Mouse (Mus musculus) hindbrain, embryonic 10.5 days (tissue): ENCODE measurements around the gene Cp. TPM values are rescaled to one million over a fixed set of nuclear protein-coding genes. Genes with fewer than 3 reads are reported as not detected.

Source experiments
- DNase-seq: peaks from one replicate; pipeline ENCODE4 v3.0.0-alpha.2; 2017; ENCODE audit warnings: low spot score
- H3K27ac ChIP-seq: fragments of 300-500 bp; sonication (generic); 2 replicates; pipeline ENCODE4 v1.5.1; 2016; ENCODE audit warnings: mild to moderate bottlenecking, moderate library complexity
- H3K27me3 ChIP-seq: fragments of 300-500 bp; sonication (generic); 2 replicates; pipeline ENCODE4 v1.6.1; 2016; ENCODE audit warnings: mild to moderate bottlenecking; ENCODE audit not compliant: poor library complexity, insufficient read depth, severe bottlenecking
- H3K36me3 ChIP-seq: fragments of 300-500 bp; sonication (generic); 2 replicates; pipeline ENCODE4 v1.6.1; 2016; ENCODE audit warnings: mild to moderate bottlenecking, moderate library complexity
- H3K4me1 ChIP-seq: fragments of 300-500 bp; sonication (generic); replicated peaks from 2 replicates; pipeline ENCODE4 v1.6.1; 2016; ENCODE audit warnings: mild to moderate bottlenecking
- H3K4me3 ChIP-seq: fragments of 300-500 bp; sonication (generic); 2 replicates; pipeline ENCODE4 v1.5.1; 2016; ENCODE audit warnings: mild to moderate bottlenecking, moderate library complexity
- H3K9me3 ChIP-seq: fragments of 300-500 bp; sonication (generic); 2 replicates; pipeline ENCODE4 v1.6.1; 2016; ENCODE audit warnings: mild to moderate bottlenecking, moderate library complexity
- WGBS: fragments of 180-500 bp; shearing (Covaris S2); methylation state at CpG from one replicate; pipeline ENCODE4 v1.1.7; 2016; 5-methylcytosine and 5-hydroxymethylcytosine counted together
- polyA plus RNA-seq: library from polyadenylated mRNA; unstranded; fragments of >200 nt; fragmentation: Nextera tagmentation; extraction: Ambion mirVana; gene quantifications from 2 replicates; pipeline ENCODE4 v1.2.1, GENCODE M21; 2016

Gene Cp
- polyA plus RNA-seq, 1 experiment from 2014 or later: 5.6 TPM

DNA sequence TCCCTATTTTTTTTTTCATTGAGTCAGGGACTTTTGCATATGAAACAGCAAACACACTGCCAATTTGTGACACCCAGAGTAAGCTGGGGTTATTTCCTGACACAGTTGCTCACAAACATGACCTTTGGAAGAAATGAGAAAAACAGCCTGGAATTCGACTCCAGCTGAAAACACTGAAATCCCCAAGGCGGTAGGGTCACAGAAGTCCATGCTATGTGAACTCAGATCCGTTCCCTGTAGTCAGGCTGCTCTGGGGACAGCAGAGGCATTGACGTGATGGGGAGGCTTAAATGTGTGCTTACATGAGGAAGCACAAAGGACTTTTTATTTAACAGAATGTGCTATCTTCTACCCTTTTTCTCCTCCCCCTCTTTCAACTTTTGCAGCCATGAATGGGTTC lies 21.6 kb downstream of the Cp start:
- no peak for DNase-seq
- H3K27ac ChIP-seq: no peak overlapping the region
- H3K27me3 ChIP-seq: no peaks in the 10 kb centered on the region
- no peaks in the 10 kb centered on the region for H3K4me1 ChIP-seq
- no peaks in the 10 kb centered on the region for H3K36me3 ChIP-seq
- WGBS: 53% methylated on average over 4 of the region's 4 CpGs
- no peak overlapping the region for H3K4me3 ChIP-seq
- no peaks in the 10 kb centered on the region for H3K9me3 ChIP-seq

- 83% methylated on average over 2 of the region's 2 CpGs for WGBS
- H3K27me3 ChIP-seq: no peaks in the 10 kb centered on the region
- H3K9me3 ChIP-seq: no peaks in the 10 kb centered on the region
- H3K4me3 ChIP-seq: no peak overlapping the region
- DNase-seq: no peak
- no peaks in the 10 kb centered on the region for H3K36me3 ChIP-seq
- H3K4me1 ChIP-seq: no peaks in the 10 kb centered on the region
- no peak overlapping the region for H3K27ac ChIP-seq
These were observed 24.3 kb downstream of the Cp start for GRCm38 (mm10) chr3:19981156-19981555.

DNA sequence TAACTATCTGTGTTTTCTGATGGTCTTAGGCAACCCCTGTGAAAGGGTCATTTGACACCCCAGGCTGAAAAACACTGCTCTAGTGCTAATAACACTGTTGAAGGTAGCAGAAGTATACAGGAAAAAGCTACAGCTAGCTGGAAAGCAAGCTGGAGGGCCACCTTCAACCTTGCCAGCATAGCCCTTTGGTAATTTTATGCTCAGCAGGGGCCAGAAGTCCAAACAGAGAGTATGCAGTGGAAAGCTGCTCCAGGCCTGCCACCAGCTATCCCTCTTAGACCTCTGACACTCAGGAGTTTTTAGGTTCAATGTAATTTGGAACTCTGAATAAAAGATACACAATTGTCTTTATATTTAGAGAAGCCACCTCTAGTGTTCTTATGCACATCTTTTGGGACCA lies 26.0 kb downstream of the Cp start:
- no peak for DNase-seq
- H3K36me3 ChIP-seq: no peaks in the 10 kb centered on the region
- 0 out of 2 replicates have a peak, but pooled peaks cover under 1% of the 10 kb centered on the region for H3K4me1 ChIP-seq
- H3K9me3 ChIP-seq: no peaks in the 10 kb centered on the region
- no peak overlapping the region for H3K27ac ChIP-seq
- H3K4me3 ChIP-seq: no peak overlapping the region
- no peaks in the 10 kb centered on the region for H3K27me3 ChIP-seq

- no peak for DNase-seq
- Histone ChIP-seq H3K4me3 (no peak overlapping the region), H3K36me3 (no peaks in the 10 kb centered on the region), H3K4me1 (0 out of 2 replicates have a peak, but pooled peaks cover 3% of the 10 kb centered on the region), H3K27me3 (no peaks in the 10 kb centered on the region), H3K9me3 (no peaks in the 10 kb centered on the region), H3K27ac (no peak overlapping the region)
- WGBS: 30% methylated on average over 3 of the region's 3 CpGs
These were observed 29.3 kb downstream of the Cp start for GRCm38 (mm10) chr3:19986123-19986522.

DNA sequence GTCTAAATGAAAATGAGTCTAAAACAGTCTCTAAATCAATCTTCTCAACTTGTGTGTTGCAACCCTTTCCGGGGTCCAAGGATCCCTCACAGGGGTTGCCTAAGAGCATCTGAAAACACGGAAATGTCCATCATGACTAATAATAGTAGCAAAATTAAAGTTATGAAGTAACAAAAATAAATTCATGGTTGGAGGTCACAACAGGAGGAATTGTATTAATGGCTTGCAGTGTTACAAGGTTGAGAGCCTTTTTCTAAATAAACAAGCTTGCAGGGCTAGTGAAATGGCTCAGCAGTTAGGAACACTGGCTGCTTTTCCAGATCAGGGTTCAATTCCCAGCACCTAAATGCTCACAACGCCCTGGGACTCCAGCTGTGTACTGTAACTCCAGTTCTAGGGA lies 33.2 kb downstream of the Cp start:
- DNase-seq: no peak
- WGBS: 78% methylated on average over 3 of the region's 3 CpGs
- H3K4me3 ChIP-seq: no peak overlapping the region
- 0 out of 2 replicates have a peak, but pooled peaks cover 2% of the 10 kb centered on the region for H3K36me3 ChIP-seq
- no peaks in the 10 kb centered on the region for H3K9me3 ChIP-seq
- H3K4me1 ChIP-seq: 0 out of 2 replicates have a peak, but pooled peaks cover 3% of the 10 kb centered on the region
- H3K27me3 ChIP-seq: no peaks in the 10 kb centered on the region
- no peak overlapping the region for H3K27ac ChIP-seq

DNA sequence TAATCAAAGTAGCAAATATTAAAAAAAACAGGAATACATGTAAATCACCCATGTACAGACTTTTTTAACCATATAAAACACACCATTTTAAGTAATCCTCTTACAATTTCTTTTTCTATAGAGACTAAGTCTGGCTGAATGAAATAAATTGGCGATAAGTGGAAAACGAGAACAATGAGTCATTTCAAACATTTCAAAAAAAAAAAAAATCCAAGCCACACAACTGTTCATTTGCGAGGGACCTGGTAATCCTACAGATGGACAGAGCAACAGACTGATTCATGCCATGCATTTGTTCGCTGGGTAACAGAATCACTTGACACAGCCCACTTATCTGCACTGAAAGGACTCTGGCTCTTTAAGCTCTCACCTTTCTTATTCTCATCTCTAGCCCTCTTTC lies 35.5 kb downstream of the Cp start:
- no peak overlapping the region for H3K4me3 ChIP-seq
- H3K27me3 ChIP-seq: no peaks in the 10 kb centered on the region
- DNase-seq: no peak
- H3K9me3 ChIP-seq: no peaks in the 10 kb centered on the region
- H3K4me1 ChIP-seq: 0 out of 2 replicates have a peak, but pooled peaks cover 3% of the 10 kb centered on the region
- peaks cover 17% of the 10 kb centered on the region for H3K36me3 ChIP-seq
- no peak overlapping the region for H3K27ac ChIP-seq
- WGBS: 89% methylated on average over 4 of the region's 4 CpGs

- 90% methylated on average over 2 of the region's 2 CpGs for WGBS
- DNase-seq: no peak
- Histone ChIP-seq H3K27me3 (no peaks in the 10 kb centered on the region), H3K27ac (no peak overlapping the region), H3K4me3 (no peak overlapping the region), H3K4me1 (no peaks in the 10 kb centered on the region), H3K36me3 (peaks cover 57% of the 10 kb centered on the region), H3K9me3 (no peaks in the 10 kb centered on the region)
These were observed 42.7 kb downstream of the Cp start for GRCm38 (mm10) chr3:19999551-19999950.

DNA sequence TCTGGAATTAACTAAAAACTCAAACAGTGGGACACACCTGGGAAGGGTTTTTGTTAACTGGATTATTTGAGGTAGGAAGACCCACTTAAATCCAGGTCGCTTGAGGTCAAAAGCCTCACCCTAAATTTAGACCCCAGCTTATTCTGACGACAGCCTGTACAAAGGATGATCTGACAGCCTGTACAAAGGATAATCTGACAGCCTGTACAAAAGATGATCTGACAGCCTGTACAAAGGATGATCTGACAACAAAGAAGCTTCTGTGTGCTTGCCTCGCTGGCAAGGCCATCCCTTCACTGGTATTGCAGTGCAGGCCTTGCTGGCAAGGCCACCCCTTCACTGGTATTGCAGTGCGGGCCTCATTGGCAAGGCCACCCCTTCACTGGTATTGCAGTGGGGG lies 44.0 kb downstream of the Cp start:
- DNase-seq: no peak
- WGBS: 60% methylated on average over 4 of the region's 4 CpGs
- peaks cover 48% of the 10 kb centered on the region for H3K36me3 ChIP-seq
- H3K4me3 ChIP-seq: no peak overlapping the region
- H3K27ac ChIP-seq: 0 out of 2 replicates have a peak overlapping the region, but pooled peaks have one; percentile 23
- H3K9me3 ChIP-seq: no peaks in the 10 kb centered on the region
- no peaks in the 10 kb centered on the region for H3K4me1 ChIP-seq
- no peaks in the 10 kb centered on the region for H3K27me3 ChIP-seq

DNA sequence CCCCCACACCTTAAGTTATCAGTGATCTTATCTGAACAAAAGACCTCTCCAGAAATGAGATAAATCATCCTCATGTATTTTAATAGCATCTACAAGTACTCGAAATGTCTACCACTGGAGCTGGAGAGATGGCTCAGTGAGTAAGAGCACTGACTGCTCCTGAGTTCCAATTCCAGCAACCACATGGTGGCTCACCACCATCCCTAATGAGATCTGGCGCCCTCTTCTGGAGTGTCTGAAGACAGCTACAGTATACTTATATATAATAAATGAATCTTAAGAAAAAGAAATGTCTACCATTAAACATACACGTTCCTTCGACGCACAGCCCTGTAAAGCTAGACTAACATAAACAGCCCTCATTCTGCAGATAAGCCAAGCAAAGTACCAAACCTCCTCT lies 45.9 kb downstream of the Cp start:
- H3K27ac ChIP-seq: no peak overlapping the region
- WGBS: 83% methylated on average over 5 of the region's 5 CpGs
- no peaks in the 10 kb centered on the region for H3K27me3 ChIP-seq
- no peaks in the 10 kb centered on the region for H3K4me1 ChIP-seq
- peaks cover 40% of the 10 kb centered on the region for H3K36me3 ChIP-seq
- H3K4me3 ChIP-seq: no peak overlapping the region
- no peaks in the 10 kb centered on the region for H3K9me3 ChIP-seq
- DNase-seq: no peak

DNA sequence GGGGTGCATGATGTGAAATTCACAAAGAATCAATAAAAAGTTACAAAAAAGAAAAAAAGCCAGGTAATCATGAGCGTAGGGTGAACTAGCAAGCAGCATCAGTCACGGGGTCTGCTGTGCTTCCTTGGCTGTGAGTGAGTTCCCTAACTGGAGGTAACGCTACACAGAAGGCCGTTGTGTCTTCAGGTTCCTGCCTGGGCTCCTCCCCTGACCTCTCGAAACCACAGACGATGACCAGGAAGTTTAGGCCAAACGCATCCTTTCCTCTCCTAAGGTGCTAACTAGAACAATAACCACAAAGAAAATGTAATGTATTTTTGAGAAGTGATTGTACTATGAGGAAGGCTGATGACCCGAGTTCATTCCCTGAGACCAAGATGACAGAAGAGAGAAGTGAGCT lies 47.6 kb downstream of the Cp start:
- Histone ChIP-seq H3K27ac (no peak overlapping the region), H3K4me1 (no peaks in the 10 kb centered on the region), H3K27me3 (no peaks in the 10 kb centered on the region), H3K36me3 (peaks cover 35% of the 10 kb centered on the region), H3K4me3 (no peak overlapping the region), H3K9me3 (no peaks in the 10 kb centered on the region)
- DNase-seq: no peak
- WGBS: 88% methylated on average over 8 of the region's 8 CpGs

- Histone ChIP-seq H3K4me1 (no peaks in the 10 kb centered on the region), H3K9me3 (no peaks in the 10 kb centered on the region), H3K4me3 (no peak overlapping the region), H3K36me3 (peaks cover 33% of the 10 kb centered on the region), H3K27ac (no peak overlapping the region), H3K27me3 (no peaks in the 10 kb centered on the region)
- no peak for DNase-seq
- 70% methylated on average over 1 of the region's 1 CpGs for whole genome bisulfite sequencing
These were observed 48.8 kb downstream of the Cp start for GRCm38 (mm10) chr3:20005611-20006010.

- DNase-seq: no peak
- H3K9me3 ChIP-seq: no peaks in the 10 kb centered on the region
- WGBS: 96% methylated on average over 4 of the region's 4 CpGs
- no peak overlapping the region for H3K27ac ChIP-seq
- no peak overlapping the region for H3K4me3 ChIP-seq
- H3K27me3 ChIP-seq: no peaks in the 10 kb centered on the region
- H3K4me1 ChIP-seq: no peaks in the 10 kb centered on the region
- peaks cover 22% of the 10 kb centered on the region for H3K36me3 ChIP-seq
These were observed 50.4 kb downstream of the Cp start for GRCm38 (mm10) chr3:20007275-20007674.

- Histone ChIP-seq H3K4me1 (no peaks in the 10 kb centered on the region), H3K9me3 (no peaks in the 10 kb centered on the region), H3K36me3 (peaks cover 18% of the 10 kb centered on the region), H3K27me3 (no peaks in the 10 kb centered on the region), H3K27ac (no peak overlapping the region), H3K4me3 (no peak overlapping the region)
- WGBS: 92% methylated on average over 5 of the region's 5 CpGs
- DNase-seq: no peak
These were observed 50.9 kb downstream of the Cp start for GRCm38 (mm10) chr3:20007759-20008158.

- 0 out of 2 replicates have a peak overlapping the region, but pooled peaks have one; percentile 17 for H3K27ac ChIP-seq
- peaks cover 29% of the 10 kb centered on the region for H3K36me3 ChIP-seq
- no peaks in the 10 kb centered on the region for H3K27me3 ChIP-seq
- H3K4me1 ChIP-seq: no peaks in the 10 kb centered on the region
- 79% methylated on average over 9 of the region's 9 CpGs for WGBS
- H3K9me3 ChIP-seq: no peaks in the 10 kb centered on the region
- no peak overlapping the region for H3K4me3 ChIP-seq
- DNase-seq: peak; percentile 12
These were observed 53.6 kb downstream of the Cp start for GRCm38 (mm10) chr3:20010464-20010863.
